Mouse (Mus musculus) midbrain, embryonic 15.5 days (tissue): ENCODE results near the gene Socs3. TPM values are rescaled to one million over a fixed set of nuclear protein-coding genes. Genes with fewer than 3 reads are reported as not detected.

Source experiments
- ATAC-seq: fragments of 200-750 bp; cut with Nextera tagmentation; replicated peaks from 2 replicates; pipeline ENCODE4 v1.8.0; 2017; ENCODE audit warnings: moderate TSS enrichment
- H3K27ac ChIP-seq: fragments of 300-500 bp; sonication (generic); 2 replicates; pipeline ENCODE4 v1.5.1; 2015; ENCODE audit warnings: mild to moderate bottlenecking, inconsistent platforms
- H3K27me3 ChIP-seq: fragments of 300-500 bp; sonication (generic); replicated peaks from 2 replicates; pipeline ENCODE4 v1.6.1; 2015; ENCODE audit warnings: inconsistent platforms
- H3K36me3 ChIP-seq: fragments of 300-500 bp; sonication (generic); replicated peaks from 2 replicates; pipeline ENCODE4 v1.6.1; 2015; ENCODE audit warnings: inconsistent platforms
- H3K4me1 ChIP-seq: fragments of 300-500 bp; sonication (generic); 2 replicates; pipeline ENCODE4 v1.6.1; 2015; ENCODE audit warnings: inconsistent platforms
- H3K4me2 ChIP-seq: fragments of 300-500 bp; sonication (generic); 2 replicates; pipeline ENCODE4 v1.6.1; 2015; ENCODE audit warnings: inconsistent platforms, mild to moderate bottlenecking, moderate library complexity
- H3K4me3 ChIP-seq: fragments of 300-500 bp; sonication (generic); 2 replicates; pipeline ENCODE4 v1.5.1; 2015; ENCODE audit warnings: mild to moderate bottlenecking, inconsistent platforms
- H3K9ac ChIP-seq: fragments of 300-500 bp; sonication (generic); 2 replicates; pipeline ENCODE4 v1.6.1; 2015; ENCODE audit warnings: mild to moderate bottlenecking, inconsistent platforms
- H3K9me3 ChIP-seq: fragments of 300-500 bp; sonication (generic); 2 replicates; pipeline ENCODE4 v1.6.1; 2016; ENCODE audit warnings: inconsistent platforms
- WGBS: fragments of 180-500 bp; shearing (Covaris S2); methylation state at CpG from one replicate; pipeline ENCODE4 v1.1.7; 2015; ENCODE audit warnings: mixed read lengths; 5-methylcytosine and 5-hydroxymethylcytosine counted together
- polyA plus RNA-seq: library from polyadenylated mRNA; unstranded; fragments of >200 nt; fragmentation: Nextera tagmentation; extraction: Ambion mirVana; gene quantifications from 2 replicates; pipeline ENCODE4 v1.2.1, GENCODE M21; 2015

Socs3 gene
- polyA plus RNA-seq, 1 experiment from 2014 or later = 8.7 TPM

GRCm38 (mm10) chr11:118003718-118004117, 33.9 kb upstream of the Socs3 start:
- Histone ChIP-seq H3K4me2 (no peak overlapping the region), H3K9me3 (no peaks in the 10 kb centered on the region)

GRCm38 (mm10) chr11:118003176-118003575, 33.3 kb upstream of the Socs3 start:
- Histone ChIP-seq H3K9ac (no peak overlapping the region), H3K36me3 (peaks cover 36% of the 10 kb centered on the region; the same call in 1 of the 2 replicates), H3K4me3 (no peak overlapping the region), H3K27ac (no peak overlapping the region), H3K9me3 (no peaks in the 10 kb centered on the region), H3K27me3 (no peaks in the 10 kb centered on the region), H3K4me2 (no peak overlapping the region), H3K4me1 (no peaks in the 10 kb centered on the region)
- ATAC-seq = no peak
- WGBS = 93% methylated on average over 14 of the region's 14 CpGs

More at GRCm38 (mm10) chr11:118003718-118004117, 33.9 kb upstream of the Socs3 start:
- Histone ChIP-seq H3K27ac (no peak overlapping the region), H3K4me3 (no peak overlapping the region), H3K4me1 (peaks cover 4% of the 10 kb centered on the region), H3K27me3 (no peaks in the 10 kb centered on the region), H3K36me3 (peaks cover 36% of the 10 kb centered on the region; the same call in 1 of the 2 replicates), H3K9ac (no peak overlapping the region)
- ATAC-seq = no peak
- WGBS = 84% methylated on average over 5 of the region's 5 CpGs

- WGBS = 95% methylated on average over 7 of the region's 7 CpGs
Measured at GRCm38 (mm10) chr11:118000565-118001215, 30.8 kb upstream of the Socs3 start.

GRCm38 (mm10) chr11:118000083-118000482, 30.2 kb upstream of the Socs3 start:
- 71% methylated on average over 1 of the region's 1 CpGs for WGBS
- H3K4me2 ChIP-seq = no peak overlapping the region
- peaks cover 11% of the 10 kb centered on the region for H3K4me1 ChIP-seq
- no peak overlapping the region for H3K4me3 ChIP-seq
- no peak overlapping the region for H3K9ac ChIP-seq
- no peak overlapping the region for H3K27ac ChIP-seq
- H3K9me3 ChIP-seq = no peaks in the 10 kb centered on the region
- ATAC-seq = no peak
- H3K36me3 ChIP-seq = peaks cover 20% of the 10 kb centered on the region; the same call in 1 of the 2 replicates
- H3K27me3 ChIP-seq = no peaks in the 10 kb centered on the region

More at GRCm38 (mm10) chr11:118000565-118001215, 30.8 kb upstream of the Socs3 start:
- no peak for ATAC-seq
- no peak overlapping the region for H3K27ac ChIP-seq
- H3K4me2 ChIP-seq = no peak overlapping the region
- no peak overlapping the region for H3K4me3 ChIP-seq
- peaks cover 26% of the 10 kb centered on the region; the same call in 1 of the 2 replicates for H3K36me3 ChIP-seq
- no peak overlapping the region for H3K9ac ChIP-seq
- no peaks in the 10 kb centered on the region for H3K9me3 ChIP-seq
- H3K27me3 ChIP-seq = no peaks in the 10 kb centered on the region
- H3K4me1 ChIP-seq = peaks cover 6% of the 10 kb centered on the region

- Histone ChIP-seq H3K4me1 (peaks cover 18% of the 10 kb centered on the region), H3K36me3 (peaks cover 19% of the 10 kb centered on the region; the same call in 1 of the 2 replicates), H3K27ac (no peak overlapping the region), H3K9me3 (no peaks in the 10 kb centered on the region), H3K4me3 (no peak overlapping the region), H3K4me2 (no peak overlapping the region), H3K27me3 (no peaks in the 10 kb centered on the region), H3K9ac (no peak overlapping the region)
- 89% methylated on average over 6 of the region's 6 CpGs for WGBS
- no peak for ATAC-seq
Measured at GRCm38 (mm10) chr11:117999260-117999934, 29.6 kb upstream of the Socs3 start.

- H3K4me2 ChIP-seq = no peak overlapping the region
- H3K27me3 ChIP-seq = no peaks in the 10 kb centered on the region
- no peak overlapping the region for H3K4me3 ChIP-seq
- peaks cover 20% of the 10 kb centered on the region for H3K4me1 ChIP-seq
- no peak overlapping the region for H3K27ac ChIP-seq
- no peaks in the 10 kb centered on the region for H3K9me3 ChIP-seq
- 96% methylated on average over 4 of the region's 4 CpGs for WGBS
- no peak for ATAC-seq
- H3K9ac ChIP-seq = no peak overlapping the region
- peaks cover 18% of the 10 kb centered on the region; the same call in 1 of the 2 replicates for H3K36me3 ChIP-seq
Measured at GRCm38 (mm10) chr11:117998356-117998755, 28.5 kb upstream of the Socs3 start.

GRCm38 (mm10) chr11:117997085-117997484, 27.2 kb upstream of the Socs3 start:
- peaks cover 7% of the 10 kb centered on the region; the same call in 1 of the 2 replicates for H3K36me3 ChIP-seq
- H3K4me1 ChIP-seq = peaks cover 20% of the 10 kb centered on the region
- no peak overlapping the region for H3K4me3 ChIP-seq
- no peak overlapping the region for H3K4me2 ChIP-seq
- WGBS = 93% methylated on average over 2 of the region's 2 CpGs
- ATAC-seq = no peak
- no peaks in the 10 kb centered on the region for H3K27me3 ChIP-seq
- H3K27ac ChIP-seq = no peak overlapping the region
- no peak overlapping the region for H3K9ac ChIP-seq
- no peaks in the 10 kb centered on the region for H3K9me3 ChIP-seq

GRCm38 (mm10) chr11:117996066-117996465, 26.2 kb upstream of the Socs3 start:
- peaks cover 28% of the 10 kb centered on the region for H3K4me1 ChIP-seq
- no peak overlapping the region for H3K27ac ChIP-seq
- H3K4me2 ChIP-seq = no peak overlapping the region
- H3K27me3 ChIP-seq = no peaks in the 10 kb centered on the region
- no peaks in the 10 kb centered on the region; the same call in 1 of the 2 replicates for H3K36me3 ChIP-seq
- H3K9me3 ChIP-seq = no peaks in the 10 kb centered on the region
- H3K4me3 ChIP-seq = no peak overlapping the region
- ATAC-seq = no peak
- no peak overlapping the region for H3K9ac ChIP-seq
- 26% methylated on average over 3 of the region's 3 CpGs for WGBS

- ATAC-seq = no peak
- peaks cover 32% of the 10 kb centered on the region for H3K4me1 ChIP-seq
- 45% methylated on average over 3 of the region's 3 CpGs for WGBS
- H3K27ac ChIP-seq = no peak overlapping the region
- no peak overlapping the region for H3K9ac ChIP-seq
- no peaks in the 10 kb centered on the region for H3K9me3 ChIP-seq
- no peaks in the 10 kb centered on the region; the same call in 1 of the 2 replicates for H3K36me3 ChIP-seq
- no peaks in the 10 kb centered on the region for H3K27me3 ChIP-seq
- no peak overlapping the region for H3K4me3 ChIP-seq
- no peak overlapping the region for H3K4me2 ChIP-seq
Measured at GRCm38 (mm10) chr11:117995661-117996060, 25.8 kb upstream of the Socs3 start.

- no peaks in the 10 kb centered on the region for H3K36me3 ChIP-seq
- H3K4me1 ChIP-seq = peaks cover 36% of the 10 kb centered on the region
- no peak overlapping the region for H3K4me2 ChIP-seq
- H3K4me3 ChIP-seq = no peak overlapping the region
- no peaks in the 10 kb centered on the region for H3K27me3 ChIP-seq
- 51% methylated on average over 2 of the region's 2 CpGs for WGBS
- H3K9ac ChIP-seq = no peak overlapping the region
- no peak for ATAC-seq
- H3K27ac ChIP-seq = no peak overlapping the region
- no peaks in the 10 kb centered on the region for H3K9me3 ChIP-seq
Measured at GRCm38 (mm10) chr11:117995255-117995654, 25.4 kb upstream of the Socs3 start.

GRCm38 (mm10) chr11:117994250-117995057, 24.6 kb upstream of the Socs3 start:
- Histone ChIP-seq H3K4me1 (peaks cover 44% of the 10 kb centered on the region), H3K27ac (no peak overlapping the region), H3K4me2 (no peak overlapping the region), H3K4me3 (no peak overlapping the region), H3K27me3 (no peaks in the 10 kb centered on the region), H3K9me3 (no peaks in the 10 kb centered on the region), H3K9ac (no peak overlapping the region), H3K36me3 (no peaks in the 10 kb centered on the region)
- no peak for ATAC-seq
- 77% methylated on average over 9 of the region's 9 CpGs for WGBS
